In the genomic region with DNA sequence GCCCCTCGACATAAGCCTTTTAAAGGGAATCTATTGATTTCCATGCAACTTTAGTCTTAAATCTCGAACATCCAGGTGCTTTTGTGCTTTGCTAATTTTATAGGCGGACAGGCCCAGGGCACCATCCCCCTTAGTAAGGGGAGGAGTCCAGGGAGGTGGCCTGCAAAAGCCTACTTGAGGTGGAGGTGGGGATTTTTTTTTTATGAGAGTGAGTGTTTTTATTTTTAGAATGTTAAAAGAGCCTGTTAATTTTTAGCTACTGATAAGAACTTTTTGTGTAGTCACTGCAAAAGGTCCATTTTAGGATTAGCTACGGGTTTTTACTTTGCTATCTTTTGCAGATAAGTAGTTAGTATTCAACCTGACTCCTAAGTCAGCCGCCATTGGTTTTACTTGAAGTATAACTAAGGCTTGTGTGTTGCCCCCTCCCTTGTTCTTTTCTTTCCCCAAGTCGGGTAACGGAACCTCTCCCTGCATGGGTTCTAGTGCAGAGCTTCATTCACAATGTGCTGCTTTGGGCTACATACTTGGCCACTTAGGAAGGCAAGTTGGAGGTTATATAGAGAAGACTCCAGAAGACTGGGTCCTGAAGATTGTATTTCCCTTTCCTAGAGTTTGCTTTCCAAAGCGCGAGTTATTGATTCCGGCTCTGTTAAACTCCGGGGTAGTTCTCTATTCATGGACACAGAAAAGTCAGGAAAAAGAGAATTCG, we compare ENCODE assay signal across 7 mouse cellular contexts. TPM values are rescaled to one million over a fixed set of nuclear protein-coding genes. Genes with fewer than 3 reads are reported as not detected.
DNase-seq lines count a peak whose midpoint lies in the region; ATAC-seq and TF ChIP-seq lines count a peak whose summit lies in the region.

No protein-coding gene starts in this region.

- H3K36me3 ChIP-seq in C2C12 (ENCODE audit: control insufficient read depth, insufficient read depth) = peaks cover 41% of the 10 kb centered on the region
- H3K36me3 ChIP-seq in heart, adult 2 months (ENCODE audit: control insufficient read depth, insufficient read depth, low read length) = peaks cover 7% of the 10 kb centered on the region
- H3K36me3 ChIP-seq in kidney, postnatal 0 days (ENCODE audit: insufficient read depth, low read length) = peaks cover 11% of the 10 kb centered on the region; the same call in 1 of the 2 replicates

- no peak for TF ChIP-seq CTCF in C2C12 (IDR thresholded peaks at IDR 0.05; ENCODE audit: control insufficient read depth, insufficient read depth, insufficient read length)
- TF ChIP-seq CTCF in heart, adult 2 months (IDR thresholded peaks at IDR 0.05) = no peak
- no peak for TF ChIP-seq CTCF in kidney, postnatal 0 days (IDR thresholded peaks at IDR 0.05; ENCODE audit: low read depth)

- peak overlapping the region; percentile 47 for H3ac ChIP-seq in C2C12 (ENCODE audit: control insufficient read depth, insufficient read length, low read depth)

- peak overlapping the region; percentile 69 for H3K4me2 ChIP-seq in kidney, postnatal 0 days (ENCODE audit: low read length)

- no peaks in the 10 kb centered on the region for H3K9me3 ChIP-seq in kidney, postnatal 0 days (replicated peaks; ENCODE audit: low read length)

- H3K4me3 ChIP-seq in C2C12 (ENCODE audit: insufficient read depth, poor library complexity, severe bottlenecking) = peak overlapping the region; percentile 78
- H3K4me3 ChIP-seq in heart, adult 2 months = peak overlapping the region; percentile 84
- H3K4me3 ChIP-seq in kidney, postnatal 0 days (replicated peaks; ENCODE audit: low read depth, low read length) = peak overlapping the region; percentile 93

- no peaks in the 10 kb centered on the region for H3K27me3 ChIP-seq in C2C12 (ENCODE audit: control insufficient read depth, insufficient read depth, insufficient read length)
- no peaks in the 10 kb centered on the region for H3K27me3 ChIP-seq in heart, adult 2 months (ENCODE audit: control insufficient read depth, insufficient read depth, low read length)
- no peaks in the 10 kb centered on the region for H3K27me3 ChIP-seq in kidney, postnatal 0 days (ENCODE audit: insufficient read depth, low read length)

- intact Hi-C loops in heart, adult 2 months (cut with DNase I) = loop anchor here (2.0 to 5.0 kb wide), 2 partner anchors 99 to 143 kb away; no protein-coding TSS in a partner anchor

- H3K79me2 ChIP-seq in C2C12 (ENCODE audit: control insufficient read depth, insufficient read depth) = peaks cover 69% of the 10 kb centered on the region
- H3K79me2 ChIP-seq in heart, adult 2 months (replicated peaks; ENCODE audit: control insufficient read depth, insufficient read depth, low read length) = no peaks in the 10 kb centered on the region

- WGBS in heart, adult 2 months = 30% methylated on average over 12 of the region's 12 CpGs
- 29% methylated on average over 12 of the region's 12 CpGs for WGBS in kidney, postnatal 0 days

- DNase-seq in MEL-GATA-1-ER (ENCODE audit: extremely low read depth, low read depth) = peak; percentile 35
- peak in 1 of 2 experiments; percentile 24 for DNase-seq in heart, adult 2 months
- peak; percentile 39 for DNase-seq in kidney, postnatal 0 days (ENCODE audit: low spot score)
- no peak for DNase-seq in right cerebral cortex, adult 18-20 months
- no peak for DNase-seq in layer of hippocampus, postnatal 14 days (ENCODE audit: low spot score in 2 of 2)

- no peak for TF ChIP-seq EP300 in heart, adult 2 months (IDR thresholded peaks at IDR 0.05; ENCODE audit: insufficient read depth, low read depth, low read length)

- peaks cover 9% of the 10 kb centered on the region for H3K4me1 ChIP-seq in heart, adult 2 months (ENCODE audit: control insufficient read depth, insufficient read depth, low read length)
- H3K4me1 ChIP-seq in kidney, postnatal 0 days (replicated peaks; ENCODE audit: insufficient read depth, low read length) = 0 out of 2 replicates have a peak, but pooled peaks cover 6% of the 10 kb centered on the region

- H3K27ac ChIP-seq in heart, adult 2 months = peak overlapping the region; percentile 84
- H3K27ac ChIP-seq in kidney, postnatal 0 days = 0 out of 2 replicates have a peak overlapping the region, but pooled peaks have one; percentile 93

- peaks cover 61% of the 10 kb centered on the region for H3K79me3 ChIP-seq in C2C12 (ENCODE audit: low read depth)

- TF ChIP-seq POLR2A in heart, adult 2 months (IDR thresholded peaks at IDR 0.05; ENCODE audit: insufficient read depth, low read depth, low read length) = no peak

- ATAC-seq in kidney, postnatal 0 days (replicated peaks; ENCODE audit: low FRiP score, low read depth) = no peak
- peak; percentile 29 for ATAC-seq in megakaryocyte progenitor cell, adult 5-6 weeks (replicated peaks; ENCODE audit: poor library complexity)

- peak overlapping the region; percentile 100 for H3K9ac ChIP-seq in heart, adult 2 months (ENCODE audit: low read depth, low read length)
- peak overlapping the region; percentile 87; the same call in 1 of the 2 replicates for H3K9ac ChIP-seq in kidney, postnatal 0 days (ENCODE audit: low read depth, low read length)

TF ChIP-seq in C2C12, 6 proteins besides CTCF, POLR2A, EP300 and RAD21:
- TF ChIP-seq FOSL1 (IDR thresholded peaks at IDR 0.05; ENCODE audit: insufficient read depth, low read length, poor library complexity, severe bottlenecking) (no peak), MAX (IDR thresholded peaks at IDR 0.05) (no peak), USF1 (IDR thresholded peaks at IDR 0.05; ENCODE audit: low read depth) (no peak), MYOD1 (IDR thresholded peaks at IDR 0.05; ENCODE audit: control insufficient read depth, insufficient read length, low read depth) (no peak), CEBPB (IDR thresholded peaks at IDR 0.05; ENCODE audit: low read depth) (no peak), MYOG (IDR thresholded peaks at IDR 0.05; ENCODE audit: control insufficient read depth, extremely low read depth, insufficient read length) (no peak)

RNA-seq across cellular contexts. Expression of a gene that starts 2.2 kb away (rescaled TPM):
- 15.8 TPM for polyA plus RNA-seq in C2C12 (2012; fragmentation: generic; extraction: Trizol)
- total RNA-seq in heart, adult 2 months (2021) = 1 to 10 TPM; 8.3 to 8.6 TPM
- polyA plus RNA-seq in heart, adult 2 months (2012; rRNA removed) = 2.7 and 4.5 TPM in 2 replicates
- 15.4 and 16.9 TPM in 2 replicates for polyA plus RNA-seq in kidney, postnatal 0 days (2015; fragmentation: Nextera tagmentation; extraction: Ambion mirVana)
- total RNA-seq in megakaryocyte progenitor cell, adult 5-6 weeks (2015) = 74.0 and 85.9 TPM in 2 replicates
- total RNA-seq in megakaryocyte progenitor cell, adult 5-6 weeks (2017) = 28.1 and 33.9 TPM in 2 replicates
- total RNA-seq in layer of hippocampus, postnatal 14 days (2021) = 10 to 100 TPM; 12.9 to 13.0 TPM

Comparison
In these comparisons a context has a peak if more than half of its experiments do, and no peak if none do; other contexts are left out.
1. DNase-seq: peak in MEL-GATA-1-ER (single experiment) and kidney, postnatal 0 days (single experiment); none in right cerebral cortex, adult 18-20 months (single experiment) and layer of hippocampus, postnatal 14 days (0 of 2).
2. Peak in every context shown above with its lines, with median percentiles within 50 percentile points of each other: H3K4me3 ChIP-seq.